Mouse (Mus musculus): ENCODE results near the gene Cp. TPM values are rescaled to one million over a fixed set of nuclear protein-coding genes. Genes with fewer than 3 reads are reported as not detected.
"Not testable (repeated sequence)": the region's sequence is repeated elsewhere in the genome, so short reads cannot be mapped to it uniquely, and the experiment has no call there.

Gene Cp
- polyA plus RNA-seq, 1 experiment from 2014 or later = 3.0 TPM

GRCm38 (mm10) chr3:20007759-20008158, 50.9 kb downstream of the Cp start:
- H3K4me2 ChIP-seq = no peak overlapping the region
- WGBS = 92% methylated on average over 5 of the region's 5 CpGs

GRCm38 (mm10) chr3:20010464-20010863, 53.6 kb downstream of the Cp start:
- Histone ChIP-seq H3K4me1 (no peaks in the 10 kb centered on the region), H3K9ac (no peak overlapping the region), H3K9me3 (replicated peaks) (no peaks in the 10 kb centered on the region), H3K4me2 (no peak overlapping the region), H3K36me3 (ENCODE audit: poor library complexity, severe bottlenecking) (peaks cover 20% of the 10 kb centered on the region), H3K27me3 (no peaks in the 10 kb centered on the region), H3K27ac (no peak overlapping the region), H3K4me3 (no peak overlapping the region)
- WGBS = 92% methylated on average over 9 of the region's 9 CpGs
- no peak for ATAC-seq

More at GRCm38 (mm10) chr3:20007759-20008158, 50.9 kb downstream of the Cp start:
- Histone ChIP-seq H3K9ac (no peak overlapping the region), H3K4me3 (no peak overlapping the region), H3K9me3 (replicated peaks) (no peaks in the 10 kb centered on the region), H3K36me3 (ENCODE audit: poor library complexity, severe bottlenecking) (peaks cover 15% of the 10 kb centered on the region), H3K27ac (no peak overlapping the region), H3K27me3 (no peaks in the 10 kb centered on the region), H3K4me1 (no peaks in the 10 kb centered on the region)
- no peak for ATAC-seq

- H3K36me3 ChIP-seq (ENCODE audit: poor library complexity, severe bottlenecking) = peaks cover 24% of the 10 kb centered on the region
- not testable (repeated sequence) for ATAC-seq; H3K27me3 ChIP-seq; H3K27ac ChIP-seq; H3K4me3 ChIP-seq; H3K9me3 ChIP-seq (replicated peaks); H3K4me2 ChIP-seq; H3K9ac ChIP-seq; H3K4me1 ChIP-seq
- 93% methylated on average over 7 of the region's 7 CpGs for WGBS
Observed at GRCm38 (mm10) chr3:20010905-20011304, 54.1 kb downstream of the Cp start.

GRCm38 (mm10) chr3:20014454-20014853, 57.6 kb downstream of the Cp start:
- Histone ChIP-seq H3K9ac (no peak overlapping the region), H3K9me3 (replicated peaks) (no peaks in the 10 kb centered on the region), H3K27ac (no peak overlapping the region), H3K4me3 (no peak overlapping the region), H3K27me3 (no peaks in the 10 kb centered on the region), H3K4me2 (no peak overlapping the region), H3K36me3 (ENCODE audit: poor library complexity, severe bottlenecking) (peaks cover 45% of the 10 kb centered on the region), H3K4me1 (no peaks in the 10 kb centered on the region)
- ATAC-seq = no peak
- WGBS = 100% methylated on average over 2 of the region's 2 CpGs

GRCm38 (mm10) chr3:20018076-20018475, 61.2 kb downstream of the Cp start:
- Histone ChIP-seq H3K4me3 (no peak overlapping the region), H3K36me3 (ENCODE audit: poor library complexity, severe bottlenecking) (peaks cover 54% of the 10 kb centered on the region), H3K27ac (no peak overlapping the region), H3K4me2 (no peak overlapping the region), H3K4me1 (no peaks in the 10 kb centered on the region), H3K9me3 (replicated peaks) (no peaks in the 10 kb centered on the region), H3K27me3 (no peaks in the 10 kb centered on the region), H3K9ac (no peak overlapping the region)
- no peak for ATAC-seq
- 91% methylated on average over 8 of the region's 8 CpGs for WGBS

GRCm38 (mm10) chr3:20023832-20024231, 67.0 kb downstream of the Cp start:
- Histone ChIP-seq H3K4me1 (no peaks in the 10 kb centered on the region), H3K9ac (no peak overlapping the region), H3K36me3 (ENCODE audit: poor library complexity, severe bottlenecking) (peaks cover 53% of the 10 kb centered on the region), H3K4me2 (no peak overlapping the region), H3K9me3 (replicated peaks) (no peaks in the 10 kb centered on the region; the same call in 1 of the 2 replicates), H3K4me3 (no peak overlapping the region), H3K27me3 (no peaks in the 10 kb centered on the region), H3K27ac (no peak overlapping the region)
- 50% methylated on average over 1 of the region's 1 CpGs for WGBS
- no peak for ATAC-seq

- Histone ChIP-seq H3K4me2 (no peak overlapping the region), H3K27ac (no peak overlapping the region), H3K4me1 (no peaks in the 10 kb centered on the region), H3K4me3 (no peak overlapping the region), H3K9ac (no peak overlapping the region), H3K9me3 (replicated peaks) (no peaks in the 10 kb centered on the region; the same call in 1 of the 2 replicates), H3K27me3 (no peaks in the 10 kb centered on the region), H3K36me3 (ENCODE audit: poor library complexity, severe bottlenecking) (peaks cover 47% of the 10 kb centered on the region)
- no peak for ATAC-seq
Observed at GRCm38 (mm10) chr3:20026481-20026880, 69.6 kb downstream of the Cp start.

- peaks cover 46% of the 10 kb centered on the region for H3K36me3 ChIP-seq (ENCODE audit: poor library complexity, severe bottlenecking)
- H3K27ac ChIP-seq = no peak overlapping the region
- no peak overlapping the region for H3K9ac ChIP-seq
- no peak overlapping the region for H3K4me2 ChIP-seq
- H3K4me1 ChIP-seq = no peaks in the 10 kb centered on the region
- ATAC-seq = no peak
- no peaks in the 10 kb centered on the region; the same call in 1 of the 2 replicates for H3K9me3 ChIP-seq (replicated peaks)
- no peak overlapping the region for H3K4me3 ChIP-seq
- H3K27me3 ChIP-seq = no peaks in the 10 kb centered on the region
- WGBS = 88% methylated on average over 8 of the region's 8 CpGs
Observed at GRCm38 (mm10) chr3:20026996-20027689, 70.3 kb downstream of the Cp start.

GRCm38 (mm10) chr3:20027788-20028187, 70.9 kb downstream of the Cp start:
- H3K4me3 ChIP-seq = no peak overlapping the region
- no peak overlapping the region for H3K4me2 ChIP-seq
- no peak overlapping the region for H3K9ac ChIP-seq
- no peaks in the 10 kb centered on the region for H3K4me1 ChIP-seq
- H3K9me3 ChIP-seq (replicated peaks) = no peaks in the 10 kb centered on the region; the same call in 1 of the 2 replicates
- peaks cover 39% of the 10 kb centered on the region for H3K36me3 ChIP-seq (ENCODE audit: poor library complexity, severe bottlenecking)
- H3K27ac ChIP-seq = no peak overlapping the region
- H3K27me3 ChIP-seq = no peaks in the 10 kb centered on the region
- ATAC-seq = no peak
- WGBS = 87% methylated on average over 5 of the region's 5 CpGs

GRCm38 (mm10) chr3:20028640-20029039, 71.8 kb downstream of the Cp start:
- Histone ChIP-seq H3K36me3 (ENCODE audit: poor library complexity, severe bottlenecking) (peaks cover 31% of the 10 kb centered on the region), H3K27me3 (no peaks in the 10 kb centered on the region), H3K4me2 (no peak overlapping the region), H3K27ac (no peak overlapping the region), H3K4me3 (no peak overlapping the region), H3K9ac (no peak overlapping the region), H3K4me1 (peaks cover 2% of the 10 kb centered on the region), H3K9me3 (replicated peaks) (no peaks in the 10 kb centered on the region; the same call in 1 of the 2 replicates)
- WGBS = 92% methylated on average over 3 of the region's 3 CpGs
- ATAC-seq = no peak

GRCm38 (mm10) chr3:20030807-20031206, 74.0 kb downstream of the Cp start:
- H3K27ac ChIP-seq = no peak overlapping the region
- H3K27me3 ChIP-seq = no peaks in the 10 kb centered on the region
- H3K4me3 ChIP-seq = no peak overlapping the region
- no peaks in the 10 kb centered on the region for H3K9me3 ChIP-seq (replicated peaks)
- H3K4me2 ChIP-seq = no peak overlapping the region
- H3K36me3 ChIP-seq (ENCODE audit: poor library complexity, severe bottlenecking) = peaks cover 10% of the 10 kb centered on the region
- no peak overlapping the region for H3K9ac ChIP-seq
- peaks cover 12% of the 10 kb centered on the region for H3K4me1 ChIP-seq
- ATAC-seq = no peak
- 94% methylated on average over 6 of the region's 6 CpGs for WGBS

GRCm38 (mm10) chr3:20033761-20034718, 77.2 kb downstream of the Cp start:
- WGBS = 19% methylated on average over 10 of the region's 10 CpGs
- H3K9ac ChIP-seq = peak overlapping the region; percentile 74
- H3K9me3 ChIP-seq (replicated peaks) = no peaks in the 10 kb centered on the region
- H3K4me3 ChIP-seq = peak overlapping the region; percentile 81
- H3K4me2 ChIP-seq = peak overlapping the region; percentile 76
- H3K4me1 ChIP-seq = peaks cover 12% of the 10 kb centered on the region
- H3K36me3 ChIP-seq (ENCODE audit: poor library complexity, severe bottlenecking) = no peaks in the 10 kb centered on the region
- no peak overlapping the region for H3K27ac ChIP-seq
- ATAC-seq = no peak
- H3K27me3 ChIP-seq = no peaks in the 10 kb centered on the region
